Mouse (Mus musculus) midbrain, postnatal 0 days (tissue): ENCODE data around the gene Slc37a4. TPM values are rescaled to one million over a fixed set of nuclear protein-coding genes. Genes with fewer than 3 reads are reported as not detected.
"Not testable (repeated sequence)": the region's sequence is repeated elsewhere in the genome, so short reads cannot be mapped to it uniquely, and the experiment has no call there.

Experiments used
- ATAC-seq: fragments of 200-750 bp; cut with Nextera tagmentation; 2 replicates; pipeline ENCODE4 v1.8.0; 2017; ENCODE audit warnings: moderate number of reproducible peaks, mild to moderate bottlenecking, moderate TSS enrichment, moderate library complexity; ENCODE audit not compliant: low FRiP score
- DNase-seq: peaks from one replicate; pipeline ENCODE4 v3.0.0-alpha.2; 2015; ENCODE audit warnings: low spot score
- H3K27ac ChIP-seq: fragments of 300-500 bp; sonication (generic); 2 replicates; pipeline ENCODE4 v1.5.1; 2014; ENCODE audit warnings: low read depth, mild to moderate bottlenecking, low read length, mixed read lengths
- H3K27me3 ChIP-seq: fragments of 300-500 bp; sonication (generic); 2 replicates; pipeline ENCODE4 v1.6.1; 2014; ENCODE audit warnings: low read length, control low read depth, mixed read lengths; ENCODE audit not compliant: insufficient read depth
- H3K36me3 ChIP-seq: fragments of 300-500 bp; sonication (generic); 2 replicates; pipeline ENCODE4 v1.6.1; 2014; ENCODE audit warnings: low read length, control low read depth, mixed read lengths; ENCODE audit not compliant: insufficient read depth
- H3K4me1 ChIP-seq: fragments of 300-500 bp; sonication (generic); 2 replicates; pipeline ENCODE4 v1.6.1; 2014; ENCODE audit warnings: mild to moderate bottlenecking, control low read depth, antibody characterized with exemption, low read length, mixed read lengths; ENCODE audit not compliant: insufficient read depth
- H3K4me2 ChIP-seq: fragments of 300-500 bp; sonication (generic); 2 replicates; pipeline ENCODE4 v1.6.1; 2014; ENCODE audit warnings: low read depth, mild to moderate bottlenecking, low read length, mixed read lengths; ENCODE audit not compliant: poor library complexity, severe bottlenecking
- H3K4me3 ChIP-seq: fragments of 300-500 bp; sonication (generic); 2 replicates; pipeline ENCODE4 v1.5.1; 2014; ENCODE audit warnings: low read depth, mild to moderate bottlenecking, low read length, moderate library complexity
- H3K9ac ChIP-seq: fragments of 300-500 bp; sonication (generic); replicated peaks from 2 replicates; pipeline ENCODE4 v1.6.1; 2014; ENCODE audit warnings: mild to moderate bottlenecking, low read length, moderate library complexity, mixed read lengths; ENCODE audit not compliant: poor library complexity, severe bottlenecking
- H3K9me3 ChIP-seq: fragments of 300-500 bp; sonication (generic); 2 replicates; pipeline ENCODE4 v1.6.1; 2016; ENCODE audit warnings: low read length, control low read depth
- CTCF ChIP-seq: IDR thresholded peaks from 2 replicates; pipeline ENCODE4 v1.5.1; 2016; ENCODE audit warnings: antibody characterized with exemption, mild to moderate bottlenecking
- WGBS: fragments of 180-500 bp; shearing (Covaris S2); extraction: QIAGEN DNeasy Blood & Tissue Kit; methylation state at CpG from one replicate; pipeline ENCODE4 v1.1.7; 2014; 5-methylcytosine and 5-hydroxymethylcytosine counted together
- polyA plus RNA-seq: library from polyadenylated mRNA; unstranded; fragments of >200 nt; fragmentation: Nextera tagmentation; extraction: Ambion mirVana; gene quantifications from 2 replicates; pipeline ENCODE4 v1.2.1, GENCODE M21; 2015
- total RNA-seq: library from RNA; depleted of rRNA; stranded (reverse); fragments of >200 nt; gene quantifications from 2 replicates; pipeline ENCODE4 v1.2.3, GENCODE M21; 2014

The Slc37a4 gene
- total and polyA plus RNA-seq, 2 experiments from 2014 or later: 35.9 to 99.6 TPM

GRCm38 (mm10) chr9:44376141-44376540 is 20.5 kb upstream of the Slc37a4 start:
- Histone ChIP-seq H3K9ac (no peak overlapping the region), H3K36me3 (peaks cover under 1% of the 10 kb centered on the region; the same call in 1 of the 2 replicates), H3K4me3 (no peak overlapping the region), H3K9me3 (no peaks in the 10 kb centered on the region), H3K27ac (no peak overlapping the region), H3K27me3 (no peaks in the 10 kb centered on the region), H3K4me1 (peaks cover 9% of the 10 kb centered on the region; the same call in 1 of the 2 replicates), H3K4me2 (no peak overlapping the region)
- WGBS: 90% methylated on average over 6 of the region's 6 CpGs
- DNase-seq (no peak), ATAC-seq (no peak)
- TF ChIP-seq CTCF: no peak

- not testable (repeated sequence) for ATAC-seq
Measured at GRCm38 (mm10) chr9:44377335-44377734, 19.3 kb upstream of the Slc37a4 start.

GRCm38 (mm10) chr9:44378153-44378730 is 18.4 kb upstream of the Slc37a4 start:
- peaks cover 9% of the 10 kb centered on the region; the same call in 1 of the 2 replicates for H3K4me1 ChIP-seq
- no peaks in the 10 kb centered on the region for H3K9me3 ChIP-seq
- peak overlapping the region; percentile 86; the same call in 1 of the 2 replicates for H3K27ac ChIP-seq
- DNase-seq (no peak), ATAC-seq (no peak)
- 0 out of 2 replicates have a peak overlapping the region, but pooled peaks have one; percentile 74 for H3K9ac ChIP-seq
- TF ChIP-seq CTCF: no peak
- WGBS: 92% methylated on average over 5 of the region's 5 CpGs
- peaks cover 21% of the 10 kb centered on the region for H3K36me3 ChIP-seq
- H3K4me3 ChIP-seq: peak overlapping the region; percentile 92
- H3K27me3 ChIP-seq: no peaks in the 10 kb centered on the region
- H3K4me2 ChIP-seq: peak overlapping the region; percentile 55

More at GRCm38 (mm10) chr9:44377335-44377734, 19.3 kb upstream of the Slc37a4 start:
- not testable (repeated sequence) for H3K9ac ChIP-seq, H3K4me2 ChIP-seq, H3K4me1 ChIP-seq, H3K9me3 ChIP-seq, H3K27ac ChIP-seq, H3K4me3 ChIP-seq, H3K27me3 ChIP-seq, DNase-seq
- WGBS: 91% methylated on average over 2 of the region's 2 CpGs
- peaks cover 12% of the 10 kb centered on the region for H3K36me3 ChIP-seq

GRCm38 (mm10) chr9:44379054-44379834 is 17.4 kb upstream of the Slc37a4 start, which contains the start of gene Hyou1:
Gene Hyou1, plus strand, starts transcription at chr9:44379490.
- DNase-seq: peak; percentile 98
- H3K9ac ChIP-seq: peak within 1 kb of the TSS; percentile 95
- TF ChIP-seq CTCF: peak; percentile 62
- H3K36me3 ChIP-seq: peaks cover 31% of the 10 kb centered on the region
- H3K4me2 ChIP-seq: peak within 1 kb of the TSS; percentile 94
- H3K27ac ChIP-seq: peak within 1 kb of the TSS; percentile 86
- H3K27me3 ChIP-seq: no peaks in the 10 kb centered on the region
- H3K4me1 ChIP-seq: peaks cover 9% of the 10 kb centered on the region; the same call in 1 of the 2 replicates
- no peaks in the 10 kb centered on the region for H3K9me3 ChIP-seq
- peak; percentile 98 for ATAC-seq
- H3K4me3 ChIP-seq: peak within 1 kb of the TSS; percentile 92
- WGBS: under 1% methylated on average over 76 of the region's 83 CpGs

- ATAC-seq: peak; percentile 28; the same call in 1 of the 2 replicates
Measured at GRCm38 (mm10) chr9:44379862-44380261, 16.8 kb upstream of the Slc37a4 start.

GRCm38 (mm10) chr9:44384596-44384995 is 12.1 kb upstream of the Slc37a4 start:
- WGBS: 91% methylated on average over 13 of the region's 13 CpGs
- no peaks in the 10 kb centered on the region for H3K27me3 ChIP-seq
- no peak for ATAC-seq
- no peak for TF ChIP-seq CTCF
- H3K9me3 ChIP-seq: no peaks in the 10 kb centered on the region
- peaks cover 79% of the 10 kb centered on the region for H3K36me3 ChIP-seq
- H3K9ac ChIP-seq: no peak overlapping the region
- H3K4me1 ChIP-seq: peaks cover 9% of the 10 kb centered on the region; the same call in 1 of the 2 replicates
- no peak overlapping the region for H3K4me3 ChIP-seq
- no peak overlapping the region for H3K4me2 ChIP-seq
- H3K27ac ChIP-seq: no peak overlapping the region
- no peak for DNase-seq

More at GRCm38 (mm10) chr9:44379862-44380261, 16.8 kb upstream of the Slc37a4 start:
- peaks cover 37% of the 10 kb centered on the region for H3K36me3 ChIP-seq
- H3K27ac ChIP-seq: peak overlapping the region; percentile 83
- no peak for DNase-seq
- peaks cover 9% of the 10 kb centered on the region; the same call in 1 of the 2 replicates for H3K4me1 ChIP-seq
- H3K27me3 ChIP-seq: no peaks in the 10 kb centered on the region
- H3K4me2 ChIP-seq: peak overlapping the region; percentile 94
- H3K9ac ChIP-seq: peak overlapping the region; percentile 95
- 11% methylated on average over 15 of the region's 15 CpGs for WGBS
- H3K9me3 ChIP-seq: no peaks in the 10 kb centered on the region
- peak overlapping the region; percentile 92 for H3K4me3 ChIP-seq
- no peak for TF ChIP-seq CTCF
